Mouse (Mus musculus) liver, postnatal 0 days (tissue): ENCODE results near the gene Pcbp4. TPM values are rescaled to one million over a fixed set of nuclear protein-coding genes. Genes with fewer than 3 reads are reported as not detected.

ENCODE experiments used
- ATAC-seq: fragments of 200-750 bp; cut with Nextera tagmentation; 2 replicates; pipeline ENCODE4 v1.8.0; 2017; ENCODE audit warnings: mild to moderate bottlenecking, moderate library complexity
- DNase-seq: peaks from one replicate; pipeline ENCODE4 v3.0.0-alpha.2; 2016
- H3K27ac ChIP-seq: fragments of 300-500 bp; sonication (generic); 2 replicates; pipeline ENCODE4 v1.5.1; 2014; ENCODE audit warnings: antibody characterized with exemption, moderate library complexity, mild to moderate bottlenecking, low read depth
- H3K27me3 ChIP-seq: fragments of 300-500 bp; sonication (generic); 2 replicates; pipeline ENCODE4 v1.6.1; 2014; ENCODE audit warnings: low read length, control low read depth, mixed read lengths; ENCODE audit not compliant: insufficient read depth
- H3K36me3 ChIP-seq: fragments of 300-500 bp; sonication (generic); replicated peaks from 2 replicates; pipeline ENCODE4 v1.6.1; 2014; ENCODE audit warnings: mild to moderate bottlenecking, control low read depth, low read length, moderate library complexity, mixed read lengths; ENCODE audit not compliant: insufficient read depth
- H3K4me1 ChIP-seq: fragments of 300-500 bp; sonication (generic); 2 replicates; pipeline ENCODE4 v1.6.1; 2014; ENCODE audit warnings: antibody characterized with exemption, mild to moderate bottlenecking, control low read depth; ENCODE audit not compliant: insufficient read depth
- H3K4me2 ChIP-seq: fragments of 300-500 bp; sonication (generic); 2 replicates; pipeline ENCODE4 v1.6.1; 2014; ENCODE audit warnings: low read depth, mild to moderate bottlenecking, low read length, moderate library complexity, mixed read lengths
- H3K4me3 ChIP-seq: fragments of 300-500 bp; sonication (generic); 2 replicates; pipeline ENCODE4 v1.5.1; 2014; ENCODE audit warnings: low read depth, low read length
- H3K9ac ChIP-seq: fragments of 300-500 bp; sonication (generic); replicated peaks from 2 replicates; pipeline ENCODE4 v1.6.1; 2014; ENCODE audit warnings: mild to moderate bottlenecking, moderate library complexity
- H3K9me3 ChIP-seq: fragments of 300-500 bp; sonication (generic); 2 replicates; pipeline ENCODE4 v1.6.1; 2016; ENCODE audit warnings: mild to moderate bottlenecking, control low read depth, low read length, mixed read lengths
- CTCF ChIP-seq: sonication (generic); IDR thresholded peaks from 2 replicates; pipeline ENCODE4 v1.5.1; 2016; ENCODE audit warnings: antibody characterized with exemption, low read depth
- EP300 ChIP-seq: IDR thresholded peaks from 2 replicates; pipeline ENCODE4 v1.6.1; 2016; ENCODE audit warnings: antibody characterized with exemption, low read depth, mild to moderate bottlenecking
- WGBS: fragments of 180-500 bp; shearing (Covaris S2); extraction: QIAGEN DNeasy Blood & Tissue Kit; methylation state at CpG from one replicate; pipeline ENCODE4 v1.1.7; 2014; ENCODE audit not compliant: insufficient replicate concordance; 5-methylcytosine and 5-hydroxymethylcytosine counted together
- polyA plus RNA-seq: library from polyadenylated mRNA; unstranded; fragments of >200 nt; fragmentation: Nextera tagmentation; extraction: Ambion mirVana; gene quantifications from 2 replicates; pipeline ENCODE4 v1.2.1, GENCODE M21; 2015

Pcbp4 gene
- polyA plus RNA-seq, 1 experiment from 2014 or later: 4.9 TPM

DNA sequence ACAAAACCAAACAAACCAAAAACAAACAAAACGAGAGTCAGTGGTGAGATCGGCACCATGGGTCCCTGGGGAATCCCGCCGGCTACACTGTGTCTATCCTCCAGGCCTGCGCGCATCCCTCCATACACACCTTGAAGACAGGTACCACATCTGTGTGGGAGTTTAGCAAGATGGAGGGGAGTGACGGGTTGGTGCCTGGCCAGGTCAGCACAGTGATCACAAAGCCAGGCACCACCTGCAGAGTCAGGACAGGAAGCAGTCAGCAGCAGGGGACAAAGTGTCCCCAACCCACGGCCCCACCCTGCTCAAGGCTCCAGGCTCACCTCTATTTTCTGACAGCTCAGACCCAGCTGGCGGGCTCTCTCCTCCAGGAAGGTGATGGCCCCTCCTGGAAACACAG is 16.5 kb upstream of the Pcbp4 start:
- no peak overlapping the region for H3K4me3 ChIP-seq
- H3K4me2 ChIP-seq: peak overlapping the region; percentile 78; the same call in 1 of the 2 replicates
- H3K27me3 ChIP-seq: no peaks in the 10 kb centered on the region
- H3K27ac ChIP-seq: no peak overlapping the region
- 74% methylated on average over 9 of the region's 9 CpGs for WGBS
- TF ChIP-seq EP300 (no peak), CTCF (no peak)
- no peak for DNase-seq
- peaks cover 20% of the 10 kb centered on the region for H3K4me1 ChIP-seq
- no peak overlapping the region for H3K9ac ChIP-seq
- peaks cover 21% of the 10 kb centered on the region for H3K36me3 ChIP-seq
- no peaks in the 10 kb centered on the region for H3K9me3 ChIP-seq
- ATAC-seq: no peak

DNA sequence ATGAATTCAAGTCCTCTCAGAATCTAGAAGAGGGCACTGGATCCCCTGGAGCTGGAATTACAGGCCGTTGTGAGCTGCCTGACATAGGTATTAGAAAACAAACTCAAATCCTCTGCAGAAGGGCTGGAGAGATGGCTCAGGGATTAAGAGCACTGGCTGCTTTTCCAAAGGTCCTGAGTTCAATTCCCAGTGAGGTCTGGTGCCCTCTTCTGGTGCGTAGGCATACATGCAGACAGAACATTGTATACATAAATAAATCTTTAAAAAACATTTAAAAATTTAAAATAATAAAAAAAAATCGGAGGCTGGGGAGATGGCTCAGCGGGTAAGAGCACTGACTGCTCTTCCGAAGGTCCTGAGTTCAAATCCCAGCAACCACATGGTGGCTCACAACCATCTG is 10.4 kb upstream of the Pcbp4 start:
- no peak overlapping the region for H3K4me3 ChIP-seq
- no peak for ATAC-seq
- no peak overlapping the region for H3K27ac ChIP-seq
- H3K27me3 ChIP-seq: no peaks in the 10 kb centered on the region
- DNase-seq: no peak
- H3K9ac ChIP-seq: no peak overlapping the region
- 81% methylated on average over 5 of the region's 5 CpGs for WGBS
- no peaks in the 10 kb centered on the region for H3K9me3 ChIP-seq
- no peaks in the 10 kb centered on the region for H3K36me3 ChIP-seq
- TF ChIP-seq CTCF (peak; percentile 43), EP300 (no peak)
- peaks cover 30% of the 10 kb centered on the region for H3K4me1 ChIP-seq
- H3K4me2 ChIP-seq: no peak overlapping the region

DNA sequence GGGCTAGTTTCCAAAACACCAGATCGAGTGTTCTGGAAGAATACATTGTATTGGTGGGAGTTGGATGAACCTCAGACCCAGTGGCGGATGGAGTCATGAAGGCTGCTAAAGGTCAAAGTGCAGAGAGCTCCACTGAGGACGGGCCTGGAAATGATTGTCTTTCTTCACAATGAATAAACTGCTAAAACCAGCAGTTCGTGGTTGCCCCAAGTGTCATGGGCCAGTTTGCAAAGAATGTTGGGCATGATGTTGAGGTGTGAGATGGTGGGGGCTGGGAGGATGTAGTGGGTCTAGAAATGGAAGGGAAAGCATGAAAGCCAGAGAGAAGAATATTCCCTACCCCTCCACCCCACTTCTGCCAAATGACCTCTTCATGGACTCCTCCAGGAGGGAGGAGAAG is 8.3 kb upstream of the Pcbp4 start:
- Histone ChIP-seq H3K9ac (no peak overlapping the region), H3K9me3 (no peaks in the 10 kb centered on the region), H3K4me1 (peaks cover 39% of the 10 kb centered on the region), H3K4me2 (no peak overlapping the region), H3K4me3 (no peak overlapping the region), H3K27me3 (no peaks in the 10 kb centered on the region), H3K36me3 (no peaks in the 10 kb centered on the region), H3K27ac (no peak overlapping the region)
- ATAC-seq (no peak), DNase-seq (no peak)
- 69% methylated on average over 4 of the region's 4 CpGs for WGBS
- no peak for TF ChIP-seq CTCF
- no peak for TF ChIP-seq EP300

DNA sequence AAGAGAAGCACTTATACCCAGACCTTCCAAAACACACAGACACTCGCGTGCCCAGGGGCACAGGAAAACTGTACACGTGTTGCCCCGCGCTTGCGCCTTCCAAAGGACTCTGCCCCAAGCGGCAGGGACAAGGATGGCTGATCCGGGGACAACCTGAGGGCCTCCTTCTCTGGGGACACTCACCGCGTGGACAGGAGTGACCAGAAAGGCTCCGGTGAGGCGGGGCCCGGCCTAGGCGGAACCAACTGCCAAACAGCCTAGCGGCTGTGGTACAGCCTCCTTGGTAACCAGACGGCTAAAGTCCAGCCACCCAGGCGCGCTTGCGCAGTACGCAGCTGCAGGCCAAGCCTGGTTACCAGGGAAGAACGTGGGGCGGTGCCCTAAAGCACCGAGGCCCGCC is 5.7 kb upstream of the Pcbp4 start, which contains the start of the genes Abhd14b and Abhd14a:
Gene Abhd14b (plus strand): TSS at position 112 of the 400 bp plus-strand sequence.
Gene Abhd14a (minus strand): TSS at position 331 of the 400 bp plus-strand sequence.
- TF ChIP-seq CTCF: peak; percentile 65
- peak; percentile 32; the same call in 1 of the 2 replicates for TF ChIP-seq EP300
- ATAC-seq (peak; percentile 96), DNase-seq (peak; percentile 91)
- H3K4me2 ChIP-seq: peak within 1 kb of the TSS; percentile 78
- WGBS: under 1% methylated on average over 24 of the region's 24 CpGs
- peaks cover 45% of the 10 kb centered on the region for H3K4me1 ChIP-seq
- no peaks in the 10 kb centered on the region for H3K27me3 ChIP-seq
- H3K4me3 ChIP-seq: peak within 1 kb of the TSS; percentile 51
- no peaks in the 10 kb centered on the region for H3K9me3 ChIP-seq
- peak within 1 kb of the TSS; percentile 88 for H3K27ac ChIP-seq
- H3K9ac ChIP-seq: peak within 1 kb of the TSS; percentile 71
- no peaks in the 10 kb centered on the region for H3K36me3 ChIP-seq

DNA sequence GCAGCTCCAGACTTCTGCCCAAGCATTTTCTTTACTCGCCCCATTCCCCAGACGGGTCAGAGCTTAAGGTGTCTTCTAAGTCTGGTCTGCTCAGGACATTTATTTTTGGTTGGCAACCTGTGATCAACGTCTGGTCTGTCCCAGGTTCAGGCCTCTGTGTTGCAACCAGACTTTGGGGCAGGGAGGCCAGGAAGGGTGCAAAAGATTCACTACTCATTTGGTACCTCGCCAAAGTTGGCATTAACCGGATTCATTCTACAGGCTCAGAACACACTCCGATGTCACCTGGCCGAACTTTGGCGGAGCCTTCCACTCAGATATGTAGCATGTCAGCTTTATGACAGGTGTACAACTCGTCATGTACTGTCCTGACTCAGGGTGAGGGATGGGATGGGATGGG is 5.1 kb upstream of the Pcbp4 start:
- H3K4me2 ChIP-seq: peak overlapping the region; percentile 78
- peak overlapping the region; percentile 71; the same call in 1 of the 2 replicates for H3K9ac ChIP-seq
- no peak for TF ChIP-seq CTCF
- no peak for TF ChIP-seq EP300
- 32% methylated on average over 9 of the region's 9 CpGs for WGBS
- peak overlapping the region; percentile 51 for H3K4me3 ChIP-seq
- DNase-seq: no peak
- 0 out of 2 replicates have a peak, but pooled peaks cover 5% of the 10 kb centered on the region for H3K27me3 ChIP-seq
- H3K4me1 ChIP-seq: peaks cover 51% of the 10 kb centered on the region
- H3K27ac ChIP-seq: peak overlapping the region; percentile 88
- H3K9me3 ChIP-seq: no peaks in the 10 kb centered on the region
- peak; percentile 28 for ATAC-seq
- H3K36me3 ChIP-seq: no peaks in the 10 kb centered on the region

DNA sequence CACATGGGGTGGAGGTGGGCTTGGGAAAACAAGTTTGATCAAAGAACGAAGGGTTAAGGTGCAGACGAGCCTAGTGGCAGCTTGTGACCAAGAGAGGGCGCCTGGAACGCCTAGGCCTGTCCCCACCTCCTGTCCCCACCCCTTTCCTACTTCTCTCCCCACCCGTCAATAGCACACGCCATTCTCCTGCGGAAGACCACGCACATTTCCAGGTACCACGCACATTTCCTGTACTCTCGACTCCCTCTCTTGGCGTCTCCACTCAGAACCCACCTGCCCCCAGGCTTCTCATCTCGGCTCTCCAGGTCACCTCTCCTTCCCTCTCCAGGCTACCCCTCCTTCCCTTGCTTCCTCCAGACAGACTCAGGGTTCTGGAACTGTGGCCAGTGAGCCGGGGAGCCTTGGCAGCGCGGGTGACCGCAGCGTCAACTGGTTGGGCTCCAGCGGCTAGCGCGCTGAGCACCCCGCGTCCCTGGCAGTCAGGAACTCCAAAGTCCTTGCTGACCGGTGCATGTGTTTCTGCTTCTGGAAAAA is 4.5 kb upstream of the Pcbp4 start:
- Histone ChIP-seq H3K4me2 (peak overlapping the region; percentile 78), H3K27ac (peak overlapping the region; percentile 88), H3K27me3 (0 out of 2 replicates have a peak, but pooled peaks cover 8% of the 10 kb centered on the region), H3K4me1 (peaks cover 55% of the 10 kb centered on the region), H3K9ac (peak overlapping the region; percentile 71), H3K9me3 (no peaks in the 10 kb centered on the region), H3K36me3 (no peaks in the 10 kb centered on the region), H3K4me3 (peak overlapping the region; percentile 51)
- ATAC-seq (peak; percentile 41), DNase-seq (peak; percentile 73)
- TF ChIP-seq CTCF (peak; percentile 77), EP300 (no peak)
- under 1% methylated on average over 23 of the region's 23 CpGs for WGBS
